Mouse (Mus musculus) neural tube, embryonic 10.5 days (tissue): Measurements from ENCODE around the gene Defb3.
"Not testable (repeated sequence)": the region's sequence is repeated elsewhere in the genome, so short reads cannot be mapped to it uniquely, and the experiment has no call there.

Experiments used
- DNase-seq: peaks from one replicate; pipeline ENCODE4 v3.0.0-alpha.2; 2017; ENCODE audit warnings: low spot score; ENCODE audit errors: extremely low spot score

Defb3 gene

DNA sequence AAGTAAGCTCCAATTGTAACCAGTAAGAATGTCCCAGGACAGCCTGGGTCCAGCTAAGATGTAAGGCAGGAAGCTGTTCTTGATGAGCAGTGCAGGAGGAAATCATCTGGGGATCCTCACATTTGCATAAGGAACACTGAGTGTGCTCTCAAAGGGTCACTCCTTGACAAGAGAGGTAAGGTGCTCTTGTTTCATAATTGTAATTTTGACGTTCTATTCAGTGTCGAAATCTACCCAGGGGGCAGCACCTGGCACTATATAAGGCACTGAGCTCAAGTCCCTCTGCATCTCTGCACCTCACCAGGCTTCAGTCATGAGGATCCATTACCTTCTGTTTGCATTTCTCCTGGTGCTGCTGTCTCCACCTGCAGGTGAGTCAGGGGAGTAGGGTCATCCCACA, at the start of gene Defb3:
Defb3 (plus strand) TSS at position 301 of the 400 bp plus-strand sequence.
- not testable (repeated sequence) for DNase-seq

DNA sequence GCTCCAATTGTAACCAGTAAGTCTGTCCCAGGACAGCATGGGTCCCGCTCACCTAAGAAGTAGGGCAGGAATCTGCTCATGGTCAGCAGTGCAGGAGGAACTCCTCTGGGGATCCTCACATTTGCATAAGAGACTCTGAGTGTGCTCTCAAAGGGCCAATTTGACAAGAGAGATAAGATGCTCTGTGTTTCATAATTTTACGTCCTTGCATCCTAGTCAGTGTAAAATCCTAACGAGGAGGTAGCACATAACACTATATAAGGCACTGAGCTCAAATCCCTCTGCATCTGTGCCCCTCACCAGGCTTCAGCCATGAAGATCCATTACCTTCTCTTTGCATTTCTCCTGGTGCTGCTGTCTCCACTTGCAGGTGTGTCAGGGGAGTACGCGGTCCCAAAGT, 45.9 kb upstream of the Defb3 start, which contains the start of gene Defb5:
Defb5 (plus strand) TSS at position 301 of the 400 bp plus-strand sequence.
- no peak for DNase-seq

DNA sequence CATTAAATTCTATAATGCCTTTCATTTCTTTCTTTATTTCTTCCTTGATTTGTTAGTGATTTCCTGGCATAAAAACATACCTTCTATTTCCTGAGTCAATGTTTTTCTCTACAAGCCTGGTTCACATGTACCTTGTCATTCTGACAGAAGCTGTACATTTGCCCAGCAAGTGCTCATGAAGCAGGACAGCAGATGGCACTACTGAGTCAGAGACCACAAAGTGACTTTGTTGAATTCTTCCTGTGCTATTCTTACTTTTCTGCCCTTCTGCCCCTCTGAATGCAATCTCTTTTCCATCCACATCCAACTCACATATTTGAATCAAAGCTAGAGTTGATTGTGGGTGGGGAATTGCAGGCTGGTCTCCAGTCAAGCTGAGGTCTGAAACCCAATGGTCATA, 35.0 kb upstream of the Defb3 start:
- no peak for DNase-seq

DNA sequence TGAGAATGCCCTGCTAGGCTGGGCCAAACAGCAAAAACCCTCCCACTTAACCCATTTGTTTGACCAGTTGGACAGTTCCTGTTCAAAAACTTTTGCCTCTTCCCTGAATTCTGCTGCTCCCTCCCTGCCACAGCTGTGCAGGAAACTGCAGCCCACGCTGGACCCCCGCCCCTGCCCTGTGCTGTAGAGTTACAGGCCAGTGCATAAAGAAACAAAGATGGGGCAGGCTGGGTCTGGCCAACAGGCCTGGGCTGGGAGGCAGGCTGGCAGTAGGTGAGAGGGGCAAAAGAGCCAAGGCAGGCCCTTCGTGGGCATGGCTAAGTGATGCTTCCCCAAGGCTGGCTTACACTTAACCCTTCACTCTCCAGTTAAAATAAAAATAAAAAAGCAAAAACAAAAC, 33.5 kb upstream of the Defb3 start:
- no peak for DNase-seq

DNA sequence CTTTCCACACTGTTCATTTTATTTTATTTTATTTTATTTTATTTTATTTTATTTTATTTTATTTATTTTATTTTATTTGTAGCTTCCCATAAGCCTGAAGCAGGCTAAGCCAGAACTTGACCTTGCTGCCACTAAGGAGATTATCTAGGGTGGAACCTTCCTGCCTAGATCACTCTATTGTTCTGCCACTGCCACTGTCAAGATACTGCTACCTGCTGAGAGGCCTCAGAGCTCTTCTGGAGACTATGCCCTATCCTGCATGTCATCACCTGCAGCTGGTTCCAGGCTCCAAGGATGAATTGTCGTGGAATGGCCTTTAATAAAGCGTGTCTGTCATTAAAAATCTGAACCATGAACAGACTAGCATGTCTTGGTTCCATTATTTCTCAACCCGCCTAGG, 5.2 kb downstream of the Defb3 start:
- DNase-seq: not testable (repeated sequence)

DNA sequence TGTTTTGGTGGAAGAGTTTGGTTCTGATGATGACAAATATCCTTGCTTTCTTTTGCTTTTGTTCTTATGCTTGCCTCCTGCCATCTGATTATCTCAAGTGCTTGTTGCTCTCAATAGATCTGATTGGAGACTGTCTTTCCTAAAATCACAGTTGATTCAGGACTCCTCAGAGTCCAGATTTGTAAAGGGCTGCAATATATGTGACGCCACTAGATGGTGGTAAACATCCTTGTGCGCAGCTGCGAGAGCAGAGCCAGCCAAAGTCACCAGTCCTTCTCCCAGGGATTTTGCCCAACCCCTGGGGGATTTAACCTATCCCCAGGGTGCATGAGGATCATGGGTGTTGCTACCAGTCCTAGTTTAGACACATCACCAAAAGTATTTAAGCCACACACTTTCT, 38.7 kb downstream of the Defb3 start:
- no peak for DNase-seq
